Mouse (Mus musculus): ENCODE results near the gene Clk2.
"Not testable (repeated sequence)": the region's sequence is repeated elsewhere in the genome, so short reads cannot be mapped to it uniquely, and the experiment has no call there.

The Clk2 gene

GRCm38 (mm10) chr3:89159616-89160344 lies 4.8 kb upstream of the Clk2 start, which contains the start of gene Hcn3:
Gene Hcn3, minus strand, starts transcription at chr3:89160196.
- DNase-seq (ENCODE audit: low spot score): peak; percentile 71

GRCm38 (mm10) chr3:89161207-89161606 lies 3.4 kb upstream of the Clk2 start:
- not testable (repeated sequence) for DNase-seq (ENCODE audit: low spot score)

DNA sequence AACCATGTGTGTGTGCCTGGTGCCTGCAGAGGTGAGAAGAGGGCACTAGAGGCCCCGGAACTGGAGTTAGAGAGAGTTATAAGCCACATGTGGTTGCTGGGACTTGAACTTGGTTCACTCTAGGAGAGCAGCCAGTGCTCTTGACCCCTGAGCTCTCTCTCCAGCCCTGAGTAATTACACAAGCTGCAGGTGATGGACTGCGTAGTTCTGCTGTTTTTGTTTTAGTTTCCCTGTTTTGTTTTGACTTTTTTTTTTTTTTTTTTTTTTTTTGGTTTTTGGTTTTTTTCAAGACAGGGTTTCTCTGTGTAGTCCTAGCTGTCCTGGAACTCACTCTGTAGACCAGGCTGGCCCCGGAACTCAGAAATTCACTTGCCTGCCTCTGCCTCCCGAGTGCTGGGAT lies 2.8 kb upstream of the Clk2 start:
- DNase-seq (ENCODE audit: low spot score): no peak

- DNase-seq (ENCODE audit: low spot score): no peak
Observed at GRCm38 (mm10) chr3:89163123-89163522, 1.5 kb upstream of the Clk2 start.

DNA sequence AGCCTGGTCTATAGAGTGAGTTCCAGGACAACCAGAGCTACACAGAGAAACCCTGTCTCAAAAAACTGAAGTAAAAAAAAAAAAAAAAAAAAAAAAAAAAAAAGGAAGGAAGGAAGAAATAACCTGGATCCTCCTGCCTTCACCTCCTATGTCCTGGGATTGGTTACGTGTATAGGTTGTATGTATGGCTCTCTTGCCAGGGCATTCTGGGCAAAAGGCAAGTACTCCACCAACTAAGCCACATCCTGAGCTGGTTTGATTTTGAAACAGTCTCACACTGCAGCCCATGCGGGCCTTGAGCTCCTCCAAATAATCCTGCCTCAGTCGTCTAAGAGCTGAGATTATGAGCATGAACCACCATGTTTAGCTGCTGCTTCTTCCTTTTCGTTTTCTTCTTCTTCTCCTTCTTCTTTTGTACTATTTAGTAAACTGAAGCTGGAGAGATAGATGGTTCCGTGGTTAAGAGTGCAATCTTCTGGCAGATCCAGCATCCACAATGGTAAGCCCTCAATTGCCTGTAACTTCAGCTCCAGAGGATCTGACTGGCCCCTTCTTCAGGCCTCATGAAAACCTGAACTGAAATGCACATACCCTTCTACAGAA lies 851 bp upstream of the Clk2 start:
- DNase-seq (ENCODE audit: low spot score): no peak

DNA sequence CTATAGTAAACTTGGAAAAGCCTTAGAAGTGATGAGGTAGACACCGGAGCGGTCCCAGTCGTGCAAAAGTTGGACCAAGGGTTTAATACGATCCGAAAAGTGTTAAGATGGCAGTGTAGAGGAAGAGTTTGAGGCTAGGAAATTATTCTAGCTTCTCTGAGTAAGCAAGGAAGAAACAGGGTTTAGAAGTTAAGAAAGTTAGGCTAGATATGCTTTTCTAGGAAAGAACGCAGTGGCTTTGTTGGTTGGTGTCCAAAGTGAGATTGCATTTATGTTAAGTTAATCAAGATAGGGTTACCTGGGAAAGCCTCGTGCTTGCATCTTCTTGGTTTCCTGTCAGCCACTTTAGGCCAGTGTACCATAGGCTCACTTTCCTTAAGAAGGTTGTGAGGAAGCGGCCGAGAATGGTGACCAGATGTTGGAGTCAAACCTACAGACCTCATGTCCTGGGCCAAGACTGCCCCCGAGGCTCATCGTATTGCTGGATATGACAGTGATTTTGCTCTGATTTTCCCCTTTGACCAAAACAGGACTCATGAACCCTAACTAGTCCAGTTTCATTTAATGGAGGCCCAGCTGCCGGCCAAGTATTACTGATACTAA lies 774 bp downstream of the Clk2 start:
- DNase-seq (ENCODE audit: low spot score): no peak

DNA sequence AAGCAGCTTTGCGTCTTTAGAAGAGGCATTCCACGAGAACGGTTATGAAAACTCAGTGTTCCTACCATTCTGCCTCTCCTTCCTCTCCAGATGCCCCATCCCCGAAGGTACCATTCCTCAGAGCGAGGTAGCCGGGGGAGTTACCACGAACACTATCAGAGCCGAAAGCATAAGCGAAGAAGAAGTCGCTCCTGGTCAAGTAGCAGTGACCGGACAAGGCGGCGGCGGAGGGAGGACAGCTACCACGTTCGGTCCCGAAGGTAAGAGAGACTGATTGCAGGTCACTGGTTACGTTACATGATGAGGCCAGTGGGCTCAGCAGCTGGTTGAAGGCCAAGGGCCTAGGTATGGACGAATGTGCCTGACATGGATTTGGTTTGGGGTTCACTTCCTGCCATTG lies 2.4 kb downstream of the Clk2 start:
- DNase-seq (ENCODE audit: low spot score): no peak

DNA sequence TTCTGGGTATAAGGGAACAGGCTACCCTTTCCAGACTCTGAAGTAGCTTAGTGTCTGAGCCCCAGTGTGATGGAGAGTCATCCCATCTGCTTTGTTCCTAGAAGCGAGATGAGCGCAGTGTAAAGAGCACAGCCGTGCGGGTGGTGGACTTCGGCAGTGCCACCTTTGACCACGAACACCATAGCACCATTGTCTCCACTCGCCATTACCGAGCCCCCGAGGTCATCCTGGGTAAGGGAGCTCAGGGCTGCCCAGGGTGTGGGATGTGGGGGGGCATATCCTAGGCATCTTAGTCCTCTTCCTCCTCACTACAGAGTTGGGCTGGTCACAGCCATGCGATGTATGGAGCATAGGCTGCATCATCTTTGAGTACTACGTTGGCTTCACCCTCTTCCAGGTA lies 10.2 kb downstream of the Clk2 start:
- DNase-seq (ENCODE audit: low spot score): no peak

- DNase-seq (ENCODE audit: low spot score): no peak
Observed at GRCm38 (mm10) chr3:89175544-89175943, 10.9 kb downstream of the Clk2 start.

DNA sequence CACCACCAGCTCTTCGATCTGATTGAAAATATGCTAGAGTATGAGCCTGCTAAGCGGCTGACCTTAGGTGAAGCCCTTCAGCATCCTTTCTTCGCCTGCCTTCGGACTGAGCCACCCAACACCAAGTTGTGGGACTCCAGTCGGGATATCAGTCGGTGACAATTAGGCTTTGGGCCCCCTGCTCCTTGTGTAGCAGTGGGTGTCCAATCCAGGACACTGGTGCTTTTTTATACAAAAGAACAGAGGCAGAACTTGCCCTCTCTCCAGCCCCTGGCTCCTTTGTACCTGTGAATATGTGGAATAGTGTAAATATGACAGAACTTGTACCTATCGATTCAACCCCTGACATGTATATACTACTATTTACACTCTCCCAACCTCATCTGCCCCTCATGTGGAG lies 11.8 kb downstream of the Clk2 start:
- no peak for DNase-seq (ENCODE audit: low spot score)

- DNase-seq (ENCODE audit: low spot score): peak; percentile 82
Observed at GRCm38 (mm10) chr3:89177242-89178106, 12.9 kb downstream of the Clk2 start, which contains the start of gene Scamp3. Gene Scamp3, plus strand, starts transcription at chr3:89177473.

GRCm38 (mm10) chr3:89178107-89178385 lies 13.5 kb downstream of the Clk2 start:
- DNase-seq (ENCODE audit: low spot score): no peak

DNA sequence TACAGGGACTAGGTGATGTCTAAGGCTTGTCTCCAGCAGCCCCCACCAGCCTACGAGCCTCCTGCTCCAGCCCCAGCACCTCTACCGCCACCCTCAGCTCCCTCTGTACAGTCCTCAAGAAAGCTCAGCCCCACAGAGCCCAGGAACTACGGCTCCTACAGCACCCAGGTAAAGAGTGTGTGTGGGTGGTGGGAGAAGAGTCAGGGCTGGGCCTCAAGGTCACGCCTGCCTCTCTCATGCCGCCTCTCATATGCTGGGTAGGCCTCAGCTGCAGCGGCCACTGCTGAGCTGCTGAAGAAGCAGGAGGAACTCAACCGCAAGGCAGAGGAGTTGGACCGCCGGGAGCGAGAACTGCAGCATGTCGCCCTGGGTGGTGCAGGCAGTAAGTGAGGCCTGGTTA lies 14.5 kb downstream of the Clk2 start:
- DNase-seq (ENCODE audit: low spot score): no peak

- no peak for DNase-seq (ENCODE audit: low spot score)
Observed at GRCm38 (mm10) chr3:89181749-89182500, 17.3 kb downstream of the Clk2 start.

DNA sequence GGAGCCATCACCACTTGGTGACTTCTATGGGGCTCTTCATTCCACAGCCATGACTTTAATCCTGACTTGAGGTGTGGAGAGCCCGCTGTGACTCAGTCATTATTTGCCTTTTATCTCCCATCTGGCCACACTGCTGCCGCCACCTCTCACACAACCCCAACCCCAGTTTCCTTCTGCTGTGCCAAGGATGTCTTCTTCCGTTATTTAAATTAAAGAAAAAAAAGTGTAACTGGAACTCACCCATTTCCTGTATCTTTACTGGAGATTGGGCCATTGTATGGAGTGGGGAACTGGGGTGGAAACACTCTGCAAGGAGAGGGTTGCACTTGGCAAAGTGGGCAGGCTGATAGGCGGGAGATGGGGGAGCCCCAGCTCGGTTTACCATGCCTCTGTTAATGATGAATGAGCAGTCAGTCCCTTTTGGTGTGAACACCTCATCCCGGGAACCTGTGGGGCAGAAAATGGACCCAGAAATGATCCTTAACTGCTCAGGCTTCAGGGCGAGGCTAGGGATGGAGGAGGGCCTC lies 18.0 kb downstream of the Clk2 start:
- DNase-seq (ENCODE audit: low spot score): no peak

DNA sequence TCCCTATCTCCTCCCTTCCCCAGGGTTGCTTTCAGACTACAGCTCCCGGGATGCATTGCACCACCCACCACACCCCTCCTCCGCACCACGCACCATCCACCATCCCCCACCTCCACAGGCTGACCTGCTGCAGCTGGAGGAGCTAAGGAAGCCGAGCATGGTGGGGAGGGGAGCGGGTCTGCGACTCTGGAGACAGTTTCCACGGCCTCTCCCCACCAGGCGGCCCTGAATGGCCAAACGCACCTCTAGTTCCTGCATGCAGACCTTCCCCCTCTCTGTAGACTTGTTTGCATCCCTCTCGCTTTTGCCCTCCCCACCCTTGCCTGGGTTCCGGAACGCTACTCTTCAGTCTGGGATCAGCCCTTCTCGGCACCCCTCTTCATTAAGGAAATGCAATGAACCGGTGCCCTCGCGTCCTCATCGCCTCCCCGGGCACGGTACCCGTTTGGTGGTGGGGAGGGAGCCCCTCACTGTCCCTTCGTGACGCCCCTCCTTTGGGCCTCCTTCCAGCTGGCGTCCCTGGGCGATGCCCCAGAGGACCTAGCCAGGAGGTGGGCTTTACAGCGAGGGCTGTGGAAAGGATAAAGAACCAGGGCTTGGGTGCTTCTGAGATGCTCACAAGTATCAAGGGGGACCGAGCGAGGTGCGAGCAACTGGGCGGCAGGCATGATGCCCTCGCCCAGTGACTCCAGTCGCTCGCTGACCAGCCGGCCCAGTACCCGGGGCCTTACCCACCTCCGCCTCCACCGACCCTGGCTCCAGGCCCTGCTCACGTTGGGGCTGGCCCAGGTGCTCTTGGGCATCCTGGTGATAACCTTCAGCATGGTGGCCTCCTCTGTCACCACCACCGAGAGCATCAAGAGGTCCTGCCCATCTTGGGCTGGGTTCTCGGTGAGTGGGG lies 18.7 kb downstream of the Clk2 start, which contains the start of gene Fam189b:
Gene Fam189b (plus strand): TSS at position 86 of the 901 bp plus-strand sequence.
- DNase-seq (ENCODE audit: low spot score): peak; percentile 86

GRCm38 (mm10) chr3:89183959-89184315 lies 19.3 kb downstream of the Clk2 start:
- DNase-seq (ENCODE audit: low spot score): no peak

DNA sequence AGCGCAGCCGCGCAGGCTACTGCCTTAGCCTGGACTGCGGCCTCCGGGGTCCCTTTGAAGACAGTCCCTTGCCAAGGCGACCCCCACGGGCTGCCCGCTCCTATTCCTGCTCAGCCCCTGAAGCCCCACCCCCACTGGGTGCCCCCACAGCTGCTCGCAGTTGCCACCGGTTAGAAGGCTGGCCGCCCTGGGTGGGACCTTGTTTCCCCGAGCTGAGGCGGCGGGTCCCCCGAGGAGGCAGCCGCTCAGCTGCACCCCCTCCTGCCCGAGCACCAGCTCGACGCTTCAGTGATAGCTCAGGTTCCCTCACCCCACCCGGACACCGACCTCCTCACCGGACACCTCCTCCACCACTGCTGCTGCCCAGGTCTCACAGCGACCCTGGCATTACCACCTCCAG lies 22.6 kb downstream of the Clk2 start:
- DNase-seq (ENCODE audit: low spot score): no peak

DNA sequence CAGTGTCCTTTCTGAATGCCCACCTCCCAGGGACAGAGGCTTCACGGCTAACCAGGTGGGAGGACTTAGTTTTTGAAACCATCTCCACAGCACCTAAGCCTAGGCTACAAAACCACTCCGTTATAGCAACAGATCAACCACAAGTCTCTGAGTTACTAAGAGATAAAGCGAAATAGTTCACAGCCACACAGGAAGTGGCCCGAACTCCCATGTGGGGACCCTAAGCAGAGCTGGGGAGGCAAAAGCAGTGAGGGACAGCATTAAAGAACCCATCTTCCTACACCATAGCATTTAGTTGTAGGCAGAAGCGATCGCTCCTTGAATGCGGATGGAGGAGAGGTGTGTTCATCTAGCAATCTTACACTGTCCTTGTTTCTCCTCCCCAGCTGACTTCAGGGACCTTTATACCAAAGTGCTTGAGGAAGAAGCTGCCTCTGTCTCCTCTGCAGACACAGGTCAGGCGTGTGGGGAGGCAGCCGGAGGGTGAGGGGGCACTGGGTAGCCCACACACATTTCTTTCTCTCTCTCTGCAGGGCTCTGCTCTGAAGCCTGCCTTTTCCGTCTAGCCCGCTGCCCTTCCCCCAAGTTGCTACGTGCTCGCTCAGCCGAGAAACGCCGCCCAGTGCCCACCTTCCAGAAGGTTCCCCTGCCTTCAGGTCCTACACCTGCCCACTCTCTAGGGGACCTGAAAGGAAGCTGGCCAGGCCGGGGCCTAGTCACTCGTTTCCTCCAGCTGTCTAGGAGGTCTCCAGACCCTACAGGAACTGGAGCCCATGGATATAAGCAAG lies 23.3 kb downstream of the Clk2 start:
- no peak for DNase-seq (ENCODE audit: low spot score)

- DNase-seq (ENCODE audit: low spot score): no peak
Observed at GRCm38 (mm10) chr3:89188478-89188875, 23.9 kb downstream of the Clk2 start.

Data from ovary, postnatal 36 days (tissue).